Mouse (Mus musculus) embryonic fibroblast, embryonic 13.5 days (primary cell): ENCODE data around the gene Chuk.

Source experiments
- CTCF ChIP-seq: IDR thresholded peaks from 2 replicates; pipeline ENCODE4 v1.5.1; 2011; ENCODE audit warnings: mild to moderate bottlenecking, control low read depth, low read length, moderate library complexity, borderline replicate concordance; ENCODE audit not compliant: insufficient read depth
- POLR2A ChIP-seq: IDR thresholded peaks from 2 replicates; pipeline ENCODE4 v1.6.1; 2011; ENCODE audit warnings: low read depth, mild to moderate bottlenecking, control low read depth, low read length, moderate library complexity

DNA sequence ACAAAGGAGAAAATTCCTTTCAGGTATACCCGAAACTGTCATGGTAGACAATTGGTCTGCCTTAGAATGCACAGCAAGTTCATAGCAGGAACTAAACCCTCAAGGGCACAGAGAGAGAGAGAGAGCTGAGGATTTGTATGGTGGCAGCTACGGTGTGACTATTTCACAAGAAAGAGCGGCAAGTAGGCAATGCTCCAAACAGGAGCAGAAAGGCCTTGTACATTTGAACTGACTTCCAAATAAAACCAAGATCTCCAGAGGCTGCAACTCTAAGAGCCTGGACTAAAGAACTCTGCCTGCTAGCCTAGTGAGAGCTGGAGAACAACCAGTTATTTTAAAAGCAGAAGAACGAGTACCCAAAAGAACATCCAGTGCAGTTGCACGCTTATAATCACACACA, 65.2 kb downstream of the Chuk start:
- no peak for TF ChIP-seq POLR2A
- no peak for TF ChIP-seq CTCF
